Comparison of ENCODE assay signal across 10 mouse cellular contexts in genomic region chr11:19761694-19761976, GRCm38 (mm10).
DNase-seq lines count a peak whose midpoint lies in the region; ATAC-seq and TF ChIP-seq lines count a peak whose summit lies in the region.
"Had no signal": no experiment of that assay in that cellular context is flagged by ENCODE, and none has a peak within 500 bp of the region (broad histone marks: within the 10 kb centered on the region; RNA-seq: fewer than 3 reads in every experiment).

No protein-coding gene starts in this region.

- H3K4me1 ChIP-seq in hindbrain, embryonic 10.5 days (replicated peaks): peaks cover 26% of the 10 kb centered on the region
- no peaks in the 10 kb centered on the region for H3K4me1 ChIP-seq in hindbrain, embryonic 11.5 days (replicated peaks; ENCODE audit: control insufficient read depth, insufficient read depth, low read length)
- H3K4me1 ChIP-seq in hindbrain, embryonic 14.5 days (replicated peaks; ENCODE audit: control insufficient read depth, insufficient read depth, low read length): no peaks in the 10 kb centered on the region
- H3K4me1 ChIP-seq in liver, postnatal 0 days (ENCODE audit: insufficient read depth): no peaks in the 10 kb centered on the region
- H3K4me1 ChIP-seq: stomach, embryonic 15.5 days had no signal

- peaks cover 13% of the 10 kb centered on the region; the same call in 1 of the 2 replicates for H3K27me3 ChIP-seq in hindbrain, embryonic 10.5 days (ENCODE audit: insufficient read depth, poor library complexity, severe bottlenecking)
- H3K27me3 ChIP-seq in hindbrain, embryonic 11.5 days (ENCODE audit: control insufficient read depth, insufficient read depth, low read length): no peaks in the 10 kb centered on the region
- H3K27me3 ChIP-seq in hindbrain, embryonic 14.5 days (ENCODE audit: control insufficient read depth, insufficient read depth, low read length): no peaks in the 10 kb centered on the region
- no peaks in the 10 kb centered on the region for H3K27me3 ChIP-seq in liver, postnatal 0 days (ENCODE audit: insufficient read depth, low read length)
- H3K27me3 ChIP-seq: neural tube, embryonic 12.5 days; stomach, embryonic 15.5 days had no signal

- TF ChIP-seq EP300 in liver, postnatal 0 days (IDR thresholded peaks at IDR 0.05; ENCODE audit: low read depth): no peak

- H3K36me3 ChIP-seq in hindbrain, embryonic 10.5 days: no peaks in the 10 kb centered on the region
- H3K36me3 ChIP-seq in hindbrain, embryonic 11.5 days (ENCODE audit: control insufficient read depth, insufficient read depth, low read length): no peaks in the 10 kb centered on the region
- H3K36me3 ChIP-seq in hindbrain, embryonic 14.5 days (replicated peaks; ENCODE audit: control insufficient read depth, insufficient read depth): no peaks in the 10 kb centered on the region
- H3K36me3 ChIP-seq in liver, postnatal 0 days (replicated peaks; ENCODE audit: insufficient read depth, low read length): no peaks in the 10 kb centered on the region
- H3K36me3 ChIP-seq: heart, embryonic 10.5 days; neural tube, embryonic 12.5 days; stomach, embryonic 15.5 days had no signal

- no peak overlapping the region for H3K9ac ChIP-seq in hindbrain, embryonic 11.5 days (ENCODE audit: low read depth, low read length)
- no peak overlapping the region for H3K9ac ChIP-seq in hindbrain, embryonic 14.5 days
- H3K9ac ChIP-seq in liver, postnatal 0 days (replicated peaks): no peak overlapping the region
- H3K9ac ChIP-seq: neural tube, embryonic 12.5 days; stomach, embryonic 15.5 days had no signal

- H3K4me2 ChIP-seq in hindbrain, embryonic 11.5 days (replicated peaks; ENCODE audit: low read depth, low read length): no peak overlapping the region
- no peak overlapping the region for H3K4me2 ChIP-seq in hindbrain, embryonic 14.5 days (replicated peaks)
- H3K4me2 ChIP-seq in liver, postnatal 0 days (ENCODE audit: low read depth, low read length): no peak overlapping the region

- H3K4me3 ChIP-seq in hindbrain, embryonic 10.5 days: no peak overlapping the region
- H3K4me3 ChIP-seq in hindbrain, embryonic 11.5 days (ENCODE audit: low read depth, low read length): no peak overlapping the region
- no peak overlapping the region for H3K4me3 ChIP-seq in hindbrain, embryonic 14.5 days (replicated peaks; ENCODE audit: low read length)
- no peak overlapping the region for H3K4me3 ChIP-seq in liver, postnatal 0 days (ENCODE audit: low read depth, low read length)
- H3K4me3 ChIP-seq: neural tube, embryonic 12.5 days had no signal

- WGBS in hindbrain, embryonic 10.5 days: 44% methylated on average over 4 of the region's 4 CpGs
- WGBS in hindbrain, embryonic 11.5 days: 43% methylated on average over 4 of the region's 4 CpGs
- WGBS in hindbrain, embryonic 14.5 days: 44% methylated on average over 4 of the region's 4 CpGs
- WGBS in liver, postnatal 0 days (ENCODE audit: insufficient replicate concordance): 53% methylated on average over 4 of the region's 4 CpGs

- no peaks in the 10 kb centered on the region for H3K9me3 ChIP-seq in hindbrain, embryonic 10.5 days
- H3K9me3 ChIP-seq in hindbrain, embryonic 11.5 days (ENCODE audit: control insufficient read depth, low read length): no peaks in the 10 kb centered on the region
- no peaks in the 10 kb centered on the region for H3K9me3 ChIP-seq in hindbrain, embryonic 14.5 days (ENCODE audit: control insufficient read depth, low read length)
- H3K9me3 ChIP-seq in liver, postnatal 0 days (ENCODE audit: low read length): no peaks in the 10 kb centered on the region
- H3K9me3 ChIP-seq: heart, embryonic 10.5 days; neural tube, embryonic 12.5 days; stomach, embryonic 15.5 days had no signal

- peak overlapping the region; percentile 57 for H3K27ac ChIP-seq in hindbrain, embryonic 10.5 days
- no peak overlapping the region for H3K27ac ChIP-seq in hindbrain, embryonic 11.5 days (ENCODE audit: low read depth, low read length)
- H3K27ac ChIP-seq in hindbrain, embryonic 14.5 days: no peak overlapping the region
- H3K27ac ChIP-seq in liver, postnatal 0 days (ENCODE audit: low read depth): no peak overlapping the region
- H3K27ac ChIP-seq: neural tube, embryonic 12.5 days had no signal

- TF ChIP-seq CTCF in liver, postnatal 0 days (IDR thresholded peaks at IDR 0.05; ENCODE audit: low read depth): no peak

- no peak for ATAC-seq in hindbrain, embryonic 11.5 days (ENCODE audit: low FRiP score)
- peak; percentile 47; the same call in 1 of the 2 replicates for ATAC-seq in hindbrain, embryonic 14.5 days (ENCODE audit: low FRiP score)
- no peak for ATAC-seq in liver, postnatal 0 days

- no peak for DNase-seq in hindbrain, embryonic 10.5 days (ENCODE audit: low spot score)
- no peak for DNase-seq in hindbrain, embryonic 11.5 days (ENCODE audit: low spot score)
- DNase-seq in right cerebral cortex, postnatal 14 days: peak; percentile 11
- DNase-seq in right cerebral cortex, adult 18-20 months: no peak
- DNase-seq in hindbrain, embryonic 14.5 days (ENCODE audit: low spot score): no peak
- peak; percentile 15 for DNase-seq in testis, postnatal 14 days (ENCODE audit: low spot score)
- no peak for DNase-seq in liver, postnatal 0 days

Comparison
In these comparisons a context has a peak if more than half of its experiments do, and no peak if none do; other contexts are left out.
1. DNase-seq: peak in right cerebral cortex, postnatal 14 days (single experiment) and testis, postnatal 14 days (single experiment); none in hindbrain, embryonic 10.5 days (single experiment), hindbrain, embryonic 11.5 days (single experiment), right cerebral cortex, adult 18-20 months (single experiment), hindbrain, embryonic 14.5 days (single experiment) and liver, postnatal 0 days (single experiment).